Comparison of ENCODE assay signal across 8 mouse cellular contexts in genomic region chr7:117472781-117473743, GRCm38 (mm10).
DNase-seq lines count a peak whose midpoint lies in the region; ATAC-seq and TF ChIP-seq lines count a peak whose summit lies in the region.

No protein-coding gene starts in this region.

- no peaks in the 10 kb centered on the region for H3K27me3 ChIP-seq in neural tube, embryonic 12.5 days (replicated peaks)
- no peaks in the 10 kb centered on the region for H3K27me3 ChIP-seq in hindbrain, postnatal 0 days (ENCODE audit: insufficient read depth, low read length)

- WGBS in neural tube, embryonic 12.5 days, result 36% methylated on average over 19 of the region's 19 CpGs
- WGBS in hindbrain, postnatal 0 days, result 28% methylated on average over 19 of the region's 19 CpGs

- DNase-seq in frontal cortex, adult 2 months (ENCODE audit: extremely low spot score in 1 of 2, low spot score in 1 of 2), result peak; percentile 14 to 53
- no peak for DNase-seq in frontal cortex, postnatal 10 days (ENCODE audit: low spot score in 2 of 2)
- DNase-seq in neural tube, embryonic 10.5 days (ENCODE audit: extremely low spot score, low spot score), result no peak
- DNase-seq in hindbrain, postnatal 0 days (ENCODE audit: low spot score), result peak; percentile 88
- DNase-seq in right cerebral cortex, postnatal 10 days (ENCODE audit: low spot score in 2 of 2), result peak; percentile 69 to 71
- DNase-seq in thymus, postnatal 36 days, result no peak
- no peak for DNase-seq in thymus, adult 18-20 months

- H3K4me3 ChIP-seq in neural tube, embryonic 12.5 days, result no peak overlapping the region
- H3K4me3 ChIP-seq in hindbrain, postnatal 0 days (ENCODE audit: low read length), result no peak overlapping the region

- H3K36me3 ChIP-seq in neural tube, embryonic 12.5 days, result no peaks in the 10 kb centered on the region
- no peaks in the 10 kb centered on the region for H3K36me3 ChIP-seq in hindbrain, postnatal 0 days (ENCODE audit: insufficient read depth, low read length)

- H3K4me1 ChIP-seq in neural tube, embryonic 12.5 days, result peaks cover 31% of the 10 kb centered on the region
- peaks cover 22% of the 10 kb centered on the region for H3K4me1 ChIP-seq in hindbrain, postnatal 0 days (ENCODE audit: insufficient read depth, low read length)

- peak overlapping the region; percentile 25; the same call in 1 of the 2 replicates for H3K4me2 ChIP-seq in neural tube, embryonic 12.5 days (replicated peaks)
- H3K4me2 ChIP-seq in hindbrain, postnatal 0 days (ENCODE audit: low read depth, low read length), result peak overlapping the region; percentile 33; the same call in 1 of the 2 replicates

- 0 out of 2 replicates have a peak, but pooled peaks have one; percentile 26 for ATAC-seq in neural tube, embryonic 12.5 days (ENCODE audit: low FRiP score, low read depth)
- peak; percentile 81 for ATAC-seq in hindbrain, postnatal 0 days

- H3K27ac ChIP-seq in neural tube, embryonic 12.5 days, result no peak overlapping the region
- H3K27ac ChIP-seq in hindbrain, postnatal 0 days, result peak overlapping the region; percentile 73

- no peaks in the 10 kb centered on the region for H3K9me3 ChIP-seq in neural tube, embryonic 12.5 days
- H3K9me3 ChIP-seq in hindbrain, postnatal 0 days (ENCODE audit: low read length), result no peaks in the 10 kb centered on the region

- no peak overlapping the region for H3K9ac ChIP-seq in neural tube, embryonic 12.5 days
- H3K9ac ChIP-seq in hindbrain, postnatal 0 days (replicated peaks; ENCODE audit: low read length), result no peak overlapping the region

- no peak for TF ChIP-seq CTCF in hindbrain, postnatal 0 days (IDR thresholded peaks at IDR 0.05; ENCODE audit: low read depth)

Comparison
In these comparisons a context has a peak if more than half of its experiments do, and no peak if none do; other contexts are left out.
1. DNase-seq: peak in frontal cortex, adult 2 months (2 of 2), hindbrain, postnatal 0 days (single experiment) and right cerebral cortex, postnatal 10 days (2 of 2); none in frontal cortex, postnatal 10 days (0 of 2), neural tube, embryonic 10.5 days (single experiment), thymus, postnatal 36 days (0 of 2) and thymus, adult 18-20 months (0 of 2).